Mouse (Mus musculus) liver, adult (tissue): ENCODE measurements around the gene Fus.

ENCODE experiments used
- GATA4 ChIP-seq: IDR thresholded peaks from 2 replicates; pipeline ENCODE4 v1.6.1; 2014; ENCODE audit warnings: mild to moderate bottlenecking, low read length; ENCODE audit not compliant: insufficient replicate concordance

Fus gene

DNA sequence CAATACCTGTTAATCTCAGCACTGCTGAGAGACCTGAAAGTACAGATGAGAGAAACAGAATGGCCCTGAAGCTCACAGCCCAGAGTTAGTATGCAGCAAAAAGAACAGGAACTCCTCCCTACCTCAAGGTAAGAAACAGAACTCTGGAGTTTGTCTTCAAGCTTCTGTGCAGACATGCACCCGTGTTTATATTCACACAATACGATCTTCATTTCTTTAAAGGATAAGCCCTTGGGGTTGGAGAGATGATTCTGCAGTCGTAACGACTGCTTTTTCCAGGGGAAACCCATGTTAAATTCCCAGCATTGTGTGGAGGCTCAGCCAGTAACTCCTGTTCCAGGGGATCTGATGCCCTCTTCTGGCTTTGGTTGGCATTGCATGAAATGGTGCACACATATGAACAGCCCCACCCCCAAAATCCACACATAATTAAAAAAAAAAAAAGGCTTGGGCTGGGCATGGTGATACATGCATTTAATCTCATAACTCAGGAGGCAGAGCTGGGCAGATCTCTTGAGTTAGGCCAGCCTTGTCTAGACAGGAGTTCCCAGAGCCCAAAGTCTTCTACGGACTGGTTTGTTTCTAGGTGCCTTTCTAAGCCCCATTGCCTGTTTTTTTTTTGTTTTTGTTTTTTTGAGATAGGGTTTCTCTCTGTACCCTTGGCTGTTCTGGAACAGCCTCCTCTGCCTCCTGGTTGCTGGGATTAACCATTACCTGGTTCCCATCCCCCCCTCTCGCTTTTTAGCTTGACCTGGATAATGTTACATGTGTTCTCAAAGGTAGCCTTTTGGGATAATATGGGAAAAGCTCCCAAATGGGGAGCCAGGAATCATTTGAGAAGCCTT, 24.6 kb downstream of the Fus start:
- TF ChIP-seq GATA4, result no peak

DNA sequence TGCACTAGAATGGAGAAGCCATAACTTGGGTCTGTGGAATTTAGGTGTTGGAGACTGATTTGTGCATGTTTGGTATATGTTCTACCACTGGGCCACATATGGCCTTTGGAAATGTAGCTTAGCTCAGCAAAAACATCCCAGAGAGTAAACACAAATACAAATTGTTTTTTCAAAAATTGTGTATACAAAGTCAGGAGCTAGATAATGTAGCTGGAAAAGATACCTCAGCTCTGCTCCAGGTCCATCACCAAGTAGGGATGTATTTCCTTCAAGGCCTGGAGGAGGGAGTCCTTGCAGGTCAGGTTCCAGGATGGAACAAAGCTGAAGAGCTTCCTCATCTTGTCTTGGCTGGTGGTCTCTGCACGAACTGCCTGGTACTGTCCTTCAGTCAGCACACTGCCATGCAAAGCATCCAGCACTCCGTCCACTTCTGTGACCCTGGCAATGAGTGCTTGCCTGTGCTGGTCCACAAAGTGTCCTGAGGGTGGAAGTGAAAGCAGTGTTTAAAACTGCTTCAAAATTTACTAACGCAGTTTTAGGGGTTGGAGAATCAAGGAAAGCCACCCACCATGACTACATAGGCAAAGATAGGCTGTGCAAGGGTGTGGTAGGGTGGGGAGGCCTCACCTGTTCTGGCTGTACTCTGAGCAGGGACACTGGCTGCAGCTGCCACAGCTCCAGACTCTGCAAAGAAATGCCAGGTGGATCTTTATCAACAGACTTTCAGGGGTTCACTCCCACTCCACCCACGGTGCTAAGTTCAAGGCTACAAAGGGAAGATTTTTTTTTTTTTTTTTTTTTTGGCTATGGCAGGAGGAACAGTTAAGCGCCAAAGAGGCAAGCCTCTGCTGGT, 25.5 kb downstream of the Fus start:
- no peak for TF ChIP-seq GATA4

DNA sequence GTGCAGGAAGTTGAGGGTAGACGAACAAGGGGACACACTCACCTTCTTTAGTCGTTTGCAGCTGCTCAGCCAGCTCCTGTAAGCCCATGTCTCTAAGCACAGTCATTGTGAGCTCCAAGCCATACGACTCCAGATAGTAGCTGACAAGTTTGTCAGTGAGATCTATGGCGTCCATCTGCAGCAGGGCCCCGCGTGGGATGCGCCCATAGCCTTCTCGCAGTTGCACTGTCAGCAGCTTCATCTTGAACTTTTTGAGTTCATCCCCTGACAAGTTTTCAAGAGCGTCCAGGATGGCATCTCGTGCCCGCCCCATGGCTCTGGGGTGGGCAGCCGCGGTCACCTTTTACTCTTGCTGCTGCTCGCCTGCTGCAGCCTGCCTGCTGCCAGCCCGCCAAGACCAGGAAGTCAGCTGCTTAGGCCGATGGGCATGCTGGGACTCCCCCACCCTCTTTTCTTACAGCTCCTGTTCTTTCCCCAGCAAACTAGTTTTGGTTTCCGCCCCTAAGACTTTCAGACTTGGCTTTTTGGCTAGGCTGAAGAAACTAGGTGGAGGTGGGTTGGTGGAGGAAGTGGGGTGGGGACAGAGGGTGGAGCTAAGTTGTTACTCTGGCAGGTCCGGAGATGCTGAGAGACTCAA, 26.2 kb downstream of the Fus start, which contains the start of gene Pycard:
Pycard (minus strand) TSS at position 527 of the 637 bp plus-strand sequence.
- no peak for TF ChIP-seq GATA4

DNA sequence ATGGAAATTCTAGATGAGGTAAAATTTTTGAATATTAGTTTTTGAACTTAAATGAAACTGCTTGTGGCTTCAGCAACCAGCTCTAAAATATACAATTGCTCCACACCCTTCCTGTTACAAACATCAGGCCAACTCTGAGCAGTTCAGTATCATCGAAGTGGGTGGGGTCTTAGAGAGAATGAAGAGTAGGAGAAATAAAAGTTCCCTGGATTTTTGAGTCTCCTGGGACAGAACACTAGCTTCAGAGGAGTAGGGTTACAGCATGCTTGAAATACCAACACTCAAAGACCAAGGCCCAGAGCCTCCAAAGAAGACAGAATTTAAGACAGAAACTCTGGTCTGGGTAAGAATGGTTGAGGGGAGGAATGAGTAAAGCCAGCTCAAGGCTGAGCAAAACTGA, 32.2 kb downstream of the Fus start:
- no peak for TF ChIP-seq GATA4

DNA sequence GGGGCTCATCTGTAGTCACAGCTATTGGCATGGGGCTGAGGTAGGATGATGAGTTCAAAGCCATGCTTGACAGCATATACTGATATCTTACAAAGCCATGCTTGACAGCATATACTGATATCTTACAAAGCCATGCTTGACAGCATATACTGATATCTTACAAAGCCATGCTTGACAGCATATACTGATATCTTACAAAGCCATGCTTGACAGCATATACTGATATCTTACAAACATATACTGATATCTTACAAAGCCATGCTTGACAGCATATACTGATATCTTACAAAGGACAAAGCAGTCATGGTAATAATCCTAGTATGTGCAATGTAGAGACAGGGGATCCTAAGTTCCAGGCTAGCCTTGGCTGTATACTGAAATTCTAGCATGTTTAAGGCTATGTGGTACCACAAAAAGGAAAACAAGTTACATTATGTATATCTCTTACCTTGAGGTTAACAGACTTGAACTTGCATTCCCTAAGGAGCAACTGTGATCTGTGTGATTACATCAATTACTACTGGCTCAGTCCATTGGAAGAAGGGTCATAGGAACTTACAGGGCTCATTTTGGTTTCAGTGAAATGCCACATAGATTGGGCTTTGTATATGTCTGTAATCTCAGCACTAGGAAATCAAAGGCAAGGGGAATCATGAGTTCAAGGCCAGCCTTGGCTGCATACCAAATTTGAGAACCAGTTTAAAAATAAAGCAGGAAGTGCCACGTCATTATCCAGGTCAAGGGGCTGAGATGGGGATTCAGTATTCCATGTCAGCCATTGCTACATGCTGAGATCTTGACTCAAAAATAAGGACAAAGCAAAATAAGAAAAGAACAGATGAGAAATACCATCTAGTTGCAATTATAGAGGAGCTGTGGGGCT, 33.1 kb downstream of the Fus start:
- no peak for TF ChIP-seq GATA4

DNA sequence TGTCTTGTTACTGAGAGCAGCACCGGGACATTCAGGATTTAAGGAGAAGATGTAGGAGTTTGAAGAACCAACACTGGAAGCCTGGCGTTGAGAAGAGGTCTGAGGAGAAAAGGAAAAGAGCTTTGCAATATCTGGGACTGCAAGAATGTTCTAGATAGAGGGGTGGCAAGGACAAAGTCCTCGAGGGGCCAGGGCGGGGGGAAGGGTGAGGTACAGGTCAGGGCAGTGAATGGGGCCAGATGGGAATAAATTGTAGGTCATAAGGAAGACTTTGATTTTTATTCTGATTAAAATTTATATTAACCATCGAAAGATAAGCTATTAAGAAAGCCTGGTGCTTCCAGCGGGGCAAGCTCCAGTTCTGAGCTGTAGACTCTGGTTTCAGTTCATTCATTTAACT, 35.8 kb downstream of the Fus start:
- TF ChIP-seq GATA4, result no peak

DNA sequence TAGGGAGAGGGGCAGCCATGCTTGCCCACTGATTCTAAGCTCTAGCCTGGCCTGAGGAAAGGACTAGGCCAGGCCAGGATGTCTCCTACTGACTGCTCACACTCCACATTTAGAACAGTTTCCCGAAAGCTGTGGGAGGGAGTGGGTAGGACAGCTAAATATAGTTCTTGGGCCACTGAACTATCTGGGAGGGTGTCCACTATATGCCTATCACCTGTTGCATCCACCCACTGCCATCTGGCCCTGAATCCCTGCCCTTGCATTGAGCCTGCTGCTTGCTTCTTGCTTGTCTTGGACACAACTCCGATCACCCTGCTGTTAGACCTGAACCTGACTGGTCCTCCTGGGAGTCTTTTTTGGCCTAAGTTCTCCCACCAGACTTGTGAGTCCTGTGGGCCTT, 36.4 kb downstream of the Fus start, which contains the start of gene Trim72:
Trim72 (plus strand) TSS at position 262 of the 400 bp plus-strand sequence.
- no peak for TF ChIP-seq GATA4

DNA sequence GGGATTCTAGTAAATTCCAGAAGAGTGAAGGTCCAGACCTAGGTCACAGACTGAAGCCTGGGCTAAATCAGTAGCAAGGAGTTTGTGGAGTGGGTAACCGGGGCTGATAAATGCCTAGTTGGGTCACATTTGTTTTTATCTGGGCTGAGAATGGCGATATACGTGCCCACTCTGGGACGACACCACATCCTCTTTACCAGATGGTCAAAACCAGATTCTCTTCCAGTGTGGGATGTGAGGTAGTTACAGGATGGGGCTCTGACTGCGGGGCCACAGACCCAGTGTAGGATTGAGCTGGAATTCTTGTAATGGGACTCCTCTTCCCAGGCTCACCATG, 36.9 kb downstream of the Fus start:
- TF ChIP-seq GATA4, result no peak

DNA sequence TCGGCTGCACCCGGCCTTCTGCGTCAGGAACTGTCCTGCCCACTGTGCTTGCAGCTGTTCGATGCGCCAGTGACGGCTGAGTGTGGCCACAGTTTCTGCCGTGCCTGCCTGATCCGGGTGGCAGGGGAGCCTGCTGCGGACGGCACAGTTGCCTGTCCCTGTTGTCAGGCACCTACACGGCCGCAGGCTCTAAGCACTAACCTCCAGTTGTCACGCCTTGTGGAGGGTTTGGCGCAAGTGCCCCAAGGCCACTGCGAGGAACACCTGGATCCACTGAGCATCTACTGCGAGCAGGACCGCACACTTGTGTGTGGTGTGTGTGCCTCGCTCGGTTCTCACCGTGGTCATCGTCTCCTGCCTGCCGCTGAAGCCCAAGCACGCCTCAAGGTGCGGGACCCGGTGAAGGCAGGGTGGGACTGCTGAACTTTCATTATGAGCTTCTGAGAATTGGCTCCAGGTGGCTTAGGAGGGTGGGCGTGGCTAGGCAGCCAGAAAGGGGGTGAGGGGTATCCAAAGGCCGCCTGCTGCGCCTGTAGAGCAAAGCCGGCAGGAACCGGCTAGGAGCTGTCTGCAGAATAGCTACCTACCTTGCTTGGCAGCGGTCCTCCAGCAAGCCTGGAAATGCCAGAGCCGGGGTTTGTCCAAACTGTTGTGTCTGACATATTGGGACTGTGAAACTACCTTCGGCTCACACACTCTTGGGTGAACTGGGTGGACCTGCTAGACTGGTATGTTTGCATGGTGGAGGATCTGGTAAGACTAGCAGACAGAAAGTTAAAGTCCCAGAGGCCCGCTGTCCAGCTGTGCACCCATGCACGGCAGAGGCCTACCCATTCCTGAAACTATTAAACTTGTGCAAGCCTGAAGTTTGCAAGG, 37.5 kb downstream of the Fus start:
- no peak for TF ChIP-seq GATA4

DNA sequence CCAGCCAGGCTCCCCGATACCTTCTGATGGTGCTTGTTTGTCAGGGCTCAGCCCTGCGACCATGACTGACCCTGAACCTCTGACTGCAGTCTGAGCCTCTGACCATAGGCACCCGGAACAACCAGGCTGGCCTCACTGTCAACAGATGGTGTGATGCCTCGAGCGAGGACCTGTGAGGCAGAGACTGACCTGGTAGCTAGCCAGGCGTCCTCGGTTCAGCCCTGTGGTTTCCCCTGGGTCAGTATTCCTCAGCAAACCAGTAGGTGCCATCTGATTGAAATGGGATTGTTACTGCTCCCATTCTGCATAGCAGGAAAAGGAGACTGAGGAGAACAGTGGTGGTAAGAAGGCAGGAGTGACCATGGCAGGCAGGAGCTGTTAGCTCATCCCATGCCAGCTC, 38.9 kb downstream of the Fus start:
- TF ChIP-seq GATA4, result no peak

DNA sequence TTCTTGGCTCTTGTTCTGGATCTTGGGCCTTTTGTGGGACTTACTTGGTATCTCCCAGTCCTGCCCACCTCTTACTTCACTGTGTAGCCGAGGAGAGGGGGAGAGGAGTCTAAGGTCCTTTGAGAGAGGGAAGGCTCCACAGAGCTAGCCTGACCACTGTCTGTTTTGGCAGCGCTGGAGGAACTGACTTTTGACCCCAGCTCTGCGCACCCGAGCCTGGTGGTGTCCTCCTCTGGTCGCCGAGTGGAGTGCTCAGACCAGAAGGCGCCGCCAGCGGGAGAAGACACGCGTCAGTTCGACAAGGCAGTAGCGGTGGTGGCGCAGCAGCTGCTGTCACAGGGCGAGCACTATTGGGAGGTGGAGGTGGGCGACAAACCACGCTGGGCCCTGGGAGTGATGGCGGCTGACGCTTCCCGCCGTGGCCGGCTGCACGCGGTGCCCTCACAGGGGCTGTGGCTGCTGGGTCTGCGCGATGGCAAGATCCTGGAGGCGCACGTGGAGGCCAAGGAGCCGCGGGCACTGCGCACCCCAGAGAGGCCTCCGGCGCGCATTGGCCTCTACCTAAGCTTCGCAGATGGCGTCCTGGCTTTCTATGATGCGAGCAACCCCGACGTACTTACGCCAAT, 42.6 kb downstream of the Fus start:
- no peak for TF ChIP-seq GATA4

DNA sequence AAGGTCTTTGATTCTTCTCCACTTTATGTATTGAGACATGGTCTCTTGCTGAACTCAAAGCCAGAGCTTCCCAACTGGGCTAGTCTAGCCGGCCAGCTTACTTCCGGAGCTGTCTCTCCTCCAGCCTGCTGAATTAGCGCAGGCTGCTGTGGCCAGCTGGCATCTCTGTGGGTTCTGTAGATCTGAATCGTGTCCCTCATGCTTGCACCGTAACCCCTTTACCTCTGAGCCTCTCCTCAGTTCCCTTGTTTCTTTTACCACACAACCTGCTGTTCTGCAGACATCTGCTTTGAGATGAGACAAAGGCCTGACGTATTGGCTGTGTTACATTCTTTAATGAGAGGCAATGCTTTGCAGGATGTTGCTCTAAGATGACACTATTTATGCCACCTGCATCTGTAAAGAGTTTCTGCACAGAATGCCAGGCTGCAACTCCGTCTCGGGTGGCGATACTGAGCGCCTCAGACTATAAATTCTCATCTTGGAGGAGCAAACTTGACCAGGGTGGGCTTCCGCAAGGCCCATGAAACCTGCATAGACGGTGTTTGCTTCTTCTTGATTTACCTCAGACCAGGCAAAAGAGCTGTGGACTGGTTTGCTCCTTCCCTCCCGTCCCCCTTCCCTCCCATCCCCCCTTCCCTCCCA, 45.0 kb downstream of the Fus start:
- no peak for TF ChIP-seq GATA4

DNA sequence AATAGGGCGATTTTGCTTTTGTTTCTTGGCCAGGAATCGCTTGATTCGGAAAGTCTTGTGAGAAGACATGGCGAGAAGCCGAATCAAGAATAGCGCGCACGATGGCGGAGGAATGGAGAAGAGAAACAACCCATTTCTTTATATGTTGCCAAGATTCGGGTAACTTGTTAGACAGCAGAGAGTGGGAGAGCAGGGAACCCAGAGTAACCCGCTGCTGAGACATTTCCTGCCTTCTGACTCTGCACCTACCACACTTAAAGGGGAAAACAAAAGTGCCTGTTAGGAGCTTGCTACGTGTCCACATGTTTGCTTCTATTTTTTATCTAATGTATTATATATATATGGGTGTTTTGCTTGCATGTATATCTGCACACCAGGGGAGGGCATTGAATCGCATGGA, 45.9 kb downstream of the Fus start:
- no peak for TF ChIP-seq GATA4

DNA sequence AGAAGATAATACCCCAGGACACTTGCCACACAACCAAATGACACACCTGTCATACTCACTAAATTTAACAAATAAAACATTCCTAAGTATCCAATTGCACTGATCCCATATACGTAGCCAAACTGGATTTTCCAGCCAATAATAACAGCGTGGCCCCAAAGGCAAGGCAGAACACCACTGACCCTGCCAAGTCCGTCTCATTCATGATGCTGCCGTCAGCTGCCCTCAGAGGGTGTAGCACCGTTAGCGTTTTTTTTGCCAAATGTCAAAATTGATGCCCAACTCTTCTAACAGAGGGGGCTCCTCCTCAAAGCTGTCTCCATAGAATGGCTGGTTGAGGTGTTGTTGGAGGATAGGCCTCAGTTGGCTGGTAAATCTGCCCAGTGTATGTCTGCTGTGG, 49.4 kb downstream of the Fus start:
- TF ChIP-seq GATA4, result no peak
